Mouse (Mus musculus): ENCODE data around the gene Bmp2. TPM values are rescaled to one million over a fixed set of nuclear protein-coding genes. Genes with fewer than 3 reads are reported as not detected.
A peak's percentile ranks its signal among the peaks of the same experiment; 100 is the strongest.

Gene Bmp2
- total and polyA plus RNA-seq, 2 experiments, result 4.2 to 7.2 TPM

DNA sequence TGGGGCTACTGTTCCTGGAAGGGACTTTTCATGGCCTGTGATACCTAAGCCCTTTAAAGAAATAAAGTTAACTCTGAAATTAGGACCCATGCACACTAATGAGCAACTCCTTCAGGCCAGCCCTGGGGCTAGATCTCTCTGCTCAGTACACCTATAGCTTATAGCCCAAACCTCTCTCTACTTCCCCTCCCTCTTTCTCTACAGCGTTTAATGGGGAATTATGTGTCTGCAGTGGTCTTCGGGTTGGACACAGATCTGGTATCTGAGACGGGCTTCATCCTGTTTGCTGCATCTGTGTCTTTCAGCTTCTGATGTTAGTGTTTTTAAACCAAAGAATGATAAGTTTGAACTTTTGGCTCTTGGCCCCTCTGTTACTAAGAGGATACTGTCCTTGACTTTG is 18.9 kb upstream of the Bmp2 start:
- H3K4me1 ChIP-seq (ENCODE audit: control insufficient read depth, insufficient read depth, low read length), result no peaks in the 10 kb centered on the region
- no peaks in the 10 kb centered on the region for H3K36me3 ChIP-seq (ENCODE audit: control insufficient read depth, insufficient read depth, low read length)
- H3K9ac ChIP-seq (ENCODE audit: low read depth, low read length), result no peak overlapping the region
- 65% methylated on average over 3 of the region's 3 CpGs for WGBS
- no peaks in the 10 kb centered on the region for H3K27me3 ChIP-seq (ENCODE audit: control insufficient read depth, insufficient read depth, low read length)
- no peak for DNase-seq (ENCODE audit: extremely low read depth, low read depth, low spot score)
- TF ChIP-seq CTCF (IDR thresholded peaks at IDR 0.05; ENCODE audit: low read depth, low read length) (no peak), POLR2A (IDR thresholded peaks at IDR 0.05; ENCODE audit: extremely low read depth, insufficient read depth, low read length) (no peak)
- no peak overlapping the region for H3K4me3 ChIP-seq (ENCODE audit: insufficient read depth, low read depth, low read length)
- no peaks in the 10 kb centered on the region for H3K79me2 ChIP-seq (ENCODE audit: control insufficient read depth, insufficient read depth, low read length)
- H3K27ac ChIP-seq (replicated peaks; ENCODE audit: insufficient read depth, low read depth, low read length), result no peak overlapping the region

DNA sequence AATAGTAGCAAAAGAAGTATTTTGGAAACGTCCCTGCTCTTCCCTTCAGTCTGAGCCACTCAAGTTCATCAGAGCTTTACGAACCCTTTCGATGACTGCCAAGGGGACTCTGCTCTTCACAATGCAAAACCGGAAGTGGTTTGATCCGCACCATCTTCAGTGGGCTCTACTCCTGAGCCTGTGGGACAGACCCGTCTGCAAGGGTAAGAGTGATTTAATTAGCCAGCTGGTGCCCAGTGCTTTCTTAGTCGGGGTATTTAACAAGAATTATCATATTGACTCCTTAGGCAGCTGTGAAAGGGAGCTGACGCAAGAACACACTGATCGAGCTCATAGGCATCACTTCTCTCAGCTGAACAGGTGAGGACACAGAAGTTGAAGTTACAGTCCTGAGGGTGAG is 16.5 kb upstream of the Bmp2 start:
- no peaks in the 10 kb centered on the region for H3K4me1 ChIP-seq (ENCODE audit: control insufficient read depth, insufficient read depth, low read length)
- no peaks in the 10 kb centered on the region for H3K79me2 ChIP-seq (ENCODE audit: control insufficient read depth, insufficient read depth, low read length)
- H3K9ac ChIP-seq (ENCODE audit: low read depth, low read length), result no peak overlapping the region
- no peak overlapping the region for H3K4me3 ChIP-seq (ENCODE audit: insufficient read depth, low read depth, low read length)
- no peak for DNase-seq (ENCODE audit: extremely low read depth, low read depth, low spot score)
- H3K36me3 ChIP-seq (ENCODE audit: control insufficient read depth, insufficient read depth, low read length), result no peaks in the 10 kb centered on the region
- no peaks in the 10 kb centered on the region for H3K27me3 ChIP-seq (ENCODE audit: control insufficient read depth, insufficient read depth, low read length)
- no peak for TF ChIP-seq POLR2A (IDR thresholded peaks at IDR 0.05; ENCODE audit: extremely low read depth, insufficient read depth, low read length)
- no peak for TF ChIP-seq CTCF (IDR thresholded peaks at IDR 0.05; ENCODE audit: low read depth, low read length)
- WGBS, result 91% methylated on average over 9 of the region's 9 CpGs
- no peak overlapping the region for H3K27ac ChIP-seq (replicated peaks; ENCODE audit: insufficient read depth, low read depth, low read length)

DNA sequence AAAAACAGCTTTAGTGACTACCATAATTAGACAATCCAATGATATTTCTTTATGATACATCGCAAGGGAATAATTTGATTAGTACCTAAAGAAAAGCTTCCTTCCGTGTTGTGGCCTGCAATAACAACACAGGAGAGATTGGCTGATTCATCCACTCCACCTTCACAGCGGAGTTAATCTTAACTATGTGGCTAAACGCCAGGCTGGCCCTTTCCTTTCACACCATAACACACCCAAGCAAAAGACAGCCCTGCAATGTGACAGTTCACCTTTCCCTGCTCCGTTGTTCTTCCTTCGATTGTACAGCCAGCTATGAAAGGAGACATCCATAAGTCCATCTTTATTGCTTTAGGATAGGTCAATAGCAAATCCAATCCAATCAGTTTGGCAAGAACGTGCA is 15.1 kb upstream of the Bmp2 start:
- no peaks in the 10 kb centered on the region for H3K27me3 ChIP-seq (ENCODE audit: control insufficient read depth, insufficient read depth, low read length)
- H3K36me3 ChIP-seq (ENCODE audit: control insufficient read depth, insufficient read depth, low read length), result no peaks in the 10 kb centered on the region
- DNase-seq (ENCODE audit: extremely low read depth, low read depth, low spot score), result no peak
- H3K4me1 ChIP-seq (ENCODE audit: control insufficient read depth, insufficient read depth, low read length), result no peaks in the 10 kb centered on the region
- no peak overlapping the region for H3K4me3 ChIP-seq (ENCODE audit: insufficient read depth, low read depth, low read length)
- WGBS, result 88% methylated on average over 7 of the region's 7 CpGs
- TF ChIP-seq CTCF (IDR thresholded peaks at IDR 0.05; ENCODE audit: low read depth, low read length) (no peak), POLR2A (IDR thresholded peaks at IDR 0.05; ENCODE audit: extremely low read depth, insufficient read depth, low read length) (no peak)
- no peaks in the 10 kb centered on the region for H3K79me2 ChIP-seq (ENCODE audit: control insufficient read depth, insufficient read depth, low read length)
- no peak overlapping the region for H3K27ac ChIP-seq (replicated peaks; ENCODE audit: insufficient read depth, low read depth, low read length)
- no peak overlapping the region for H3K9ac ChIP-seq (ENCODE audit: low read depth, low read length)

DNA sequence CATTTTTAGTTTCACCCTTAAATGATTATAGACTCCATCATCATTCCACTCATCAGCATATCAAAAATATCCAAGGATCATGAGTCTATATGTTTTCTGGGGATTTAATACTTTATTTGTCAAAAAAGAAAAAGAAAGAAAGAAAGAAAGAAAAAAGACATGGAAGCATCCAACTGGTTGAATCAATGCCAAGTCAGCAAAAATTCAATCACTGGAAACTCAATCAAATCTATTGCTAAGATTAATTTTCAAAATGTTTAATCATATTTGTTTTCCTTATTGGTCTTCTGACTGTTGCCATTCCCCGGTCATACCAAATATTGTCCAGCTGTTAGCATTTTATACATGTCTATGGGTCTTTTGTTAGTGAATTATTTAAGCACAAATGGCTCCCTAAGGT is 11.3 kb upstream of the Bmp2 start:
- no peaks in the 10 kb centered on the region for H3K36me3 ChIP-seq (ENCODE audit: control insufficient read depth, insufficient read depth, low read length)
- no peak overlapping the region for H3K9ac ChIP-seq (ENCODE audit: low read depth, low read length)
- no peak overlapping the region for H3K4me3 ChIP-seq (ENCODE audit: insufficient read depth, low read depth, low read length)
- H3K27ac ChIP-seq (replicated peaks; ENCODE audit: insufficient read depth, low read depth, low read length), result no peak overlapping the region
- H3K4me1 ChIP-seq (ENCODE audit: control insufficient read depth, insufficient read depth, low read length), result no peaks in the 10 kb centered on the region
- DNase-seq (ENCODE audit: extremely low read depth, low read depth, low spot score), result no peak
- 89% methylated on average over 1 of the region's 1 CpGs for whole genome bisulfite sequencing
- no peak for TF ChIP-seq CTCF (IDR thresholded peaks at IDR 0.05; ENCODE audit: low read depth, low read length)
- H3K27me3 ChIP-seq (ENCODE audit: control insufficient read depth, insufficient read depth, low read length), result no peaks in the 10 kb centered on the region
- no peaks in the 10 kb centered on the region for H3K79me2 ChIP-seq (ENCODE audit: control insufficient read depth, insufficient read depth, low read length)

GRCm38 (mm10) chr2:133550238-133550682 is 1.7 kb upstream of the Bmp2 start:
- peak; percentile 62 for DNase-seq (ENCODE audit: extremely low read depth, low read depth, low spot score)
- TF ChIP-seq POLR2A (IDR thresholded peaks at IDR 0.05; ENCODE audit: extremely low read depth, insufficient read depth, low read length), result no peak
- TF ChIP-seq CTCF (IDR thresholded peaks at IDR 0.05; ENCODE audit: low read depth, low read length), result peak; percentile 40; the same call in 1 of the 2 replicates
- H3K27me3 ChIP-seq (ENCODE audit: control insufficient read depth, insufficient read depth, low read length), result peaks cover 17% of the 10 kb centered on the region

DNA sequence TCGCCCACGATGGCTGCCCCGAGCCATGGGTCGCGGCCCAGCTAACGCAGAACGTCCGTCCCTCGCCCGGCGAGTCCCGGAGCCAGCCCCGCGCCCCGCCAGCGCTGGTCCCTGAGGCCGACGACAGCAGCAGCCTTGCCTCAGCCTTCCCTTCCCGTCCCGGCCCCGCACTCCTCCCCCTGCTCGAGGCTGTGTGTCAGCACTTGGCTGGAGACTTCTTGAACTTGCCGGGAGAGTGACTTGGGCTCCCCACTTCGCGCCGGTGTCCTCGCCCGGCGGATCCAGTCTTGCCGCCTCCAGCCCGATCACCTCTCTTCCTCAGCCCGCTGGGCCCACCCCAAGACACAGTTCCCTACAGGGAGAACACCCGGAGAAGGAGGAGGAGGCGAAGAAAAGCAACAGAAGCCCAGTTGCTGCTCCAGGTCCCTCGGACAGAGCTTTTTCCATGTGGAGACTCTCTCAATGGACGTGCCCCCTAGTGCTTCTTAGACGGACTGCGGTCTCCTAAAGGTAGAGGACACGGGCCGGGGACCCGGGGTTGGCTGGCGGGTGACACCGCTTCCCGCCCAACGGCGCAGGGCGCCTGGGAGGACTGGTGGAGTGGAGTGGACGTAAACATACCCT is 995 bp downstream of the Bmp2 start:
- Histone ChIP-seq H3K4me1 (ENCODE audit: control insufficient read depth, insufficient read depth, low read length) (peaks cover 3% of the 10 kb centered on the region; the same call in 1 of the 2 replicates), H3K9ac (ENCODE audit: low read depth, low read length) (peak overlapping the region; percentile 97), H3K27ac (replicated peaks; ENCODE audit: insufficient read depth, low read depth, low read length) (peak overlapping the region; percentile 84), H3K36me3 (ENCODE audit: control insufficient read depth, insufficient read depth, low read length) (no peaks in the 10 kb centered on the region; the same call in 1 of the 2 replicates), H3K27me3 (ENCODE audit: control insufficient read depth, insufficient read depth, low read length) (peaks cover 17% of the 10 kb centered on the region), H3K79me2 (ENCODE audit: control insufficient read depth, insufficient read depth, low read length) (no peaks in the 10 kb centered on the region; the same call in 1 of the 2 replicates), H3K4me3 (ENCODE audit: insufficient read depth, low read depth, low read length) (peak overlapping the region; percentile 98)
- 4% methylated on average over 48 of the region's 48 CpGs for WGBS
- no peak for TF ChIP-seq POLR2A (IDR thresholded peaks at IDR 0.05; ENCODE audit: extremely low read depth, insufficient read depth, low read length)
- TF ChIP-seq CTCF (IDR thresholded peaks at IDR 0.05; ENCODE audit: low read depth, low read length), result no peak
- DNase-seq (ENCODE audit: extremely low read depth, low read depth, low spot score), result no peak

More at GRCm38 (mm10) chr2:133550238-133550682, 1.7 kb upstream of the Bmp2 start:
- Histone ChIP-seq H3K79me2 (ENCODE audit: control insufficient read depth, insufficient read depth, low read length) (no peaks in the 10 kb centered on the region; the same call in 1 of the 2 replicates), H3K36me3 (ENCODE audit: control insufficient read depth, insufficient read depth, low read length) (no peaks in the 10 kb centered on the region; the same call in 1 of the 2 replicates), H3K9ac (ENCODE audit: low read depth, low read length) (peak overlapping the region; percentile 43; the same call in 1 of the 2 replicates), H3K4me3 (ENCODE audit: insufficient read depth, low read depth, low read length) (0 out of 2 replicates have a peak overlapping the region, but pooled peaks have one; percentile 29), H3K27ac (replicated peaks; ENCODE audit: insufficient read depth, low read depth, low read length) (peak overlapping the region; percentile 76), H3K4me1 (ENCODE audit: control insufficient read depth, insufficient read depth, low read length) (peaks cover 3% of the 10 kb centered on the region; the same call in 1 of the 2 replicates)
- 26% methylated on average over 4 of the region's 4 CpGs for WGBS
